Mouse (Mus musculus): ENCODE results near the gene Gng11.

GRCm38 (mm10) chr6:3993492-3993891 is 10.2 kb upstream of the Gng11 start, which contains the start of gene Gngt1:
- no peak for TF ChIP-seq CTCF (IDR thresholded peaks at IDR 0.05; ENCODE audit: extremely low read depth, insufficient read depth, low read length)
- TF ChIP-seq POLR2A (IDR thresholded peaks at IDR 0.05; ENCODE audit: extremely low read depth, insufficient read depth, low read length) = no peak
